Comparison of ENCODE assay signal across 19 mouse cellular contexts in the genomic region with DNA sequence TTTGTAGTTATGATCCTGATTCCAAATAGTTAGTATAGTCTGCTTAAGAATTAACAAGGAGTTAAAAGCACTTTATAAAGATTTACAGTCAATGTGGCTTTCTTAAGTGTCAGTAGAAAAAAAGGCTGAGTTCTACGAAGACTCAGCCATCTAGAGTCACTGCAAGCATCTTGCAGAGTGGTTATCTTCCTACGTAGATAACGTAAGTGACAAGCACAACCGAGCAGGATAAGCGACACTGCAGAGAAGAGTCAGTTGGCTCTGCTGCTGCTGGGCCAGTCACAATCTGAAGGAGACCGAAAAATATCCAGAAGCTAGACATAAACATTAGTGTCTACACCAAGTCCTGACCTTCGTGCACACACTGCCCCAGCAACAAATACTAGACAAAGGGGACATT.
"Had no signal": no experiment of that assay in that cellular context is flagged by ENCODE, and none has a peak within 500 bp of the region (broad histone marks: within the 10 kb centered on the region; RNA-seq: fewer than 3 reads in every experiment).

No protein-coding gene starts in this region.

- ATAC-seq: hindbrain, postnatal 0 days; intestine, postnatal 0 days; midbrain, embryonic 13.5 days; midbrain, embryonic 16.5 days had no signal

- H3K4me2 ChIP-seq: limb, embryonic 12.5 days; limb, embryonic 15.5 days; midbrain, embryonic 13.5 days; stomach, embryonic 15.5 days had no signal

- H3K9me3 ChIP-seq: limb, embryonic 12.5 days; limb, embryonic 15.5 days; midbrain, embryonic 10.5 days; midbrain, embryonic 13.5 days; stomach, embryonic 15.5 days had no signal

- H3K4me3 ChIP-seq: limb, embryonic 12.5 days; limb, embryonic 15.5 days; midbrain, embryonic 10.5 days; midbrain, embryonic 13.5 days; myocyte; stomach, embryonic 15.5 days had no signal

- H3K9ac ChIP-seq: limb, embryonic 12.5 days; limb, embryonic 15.5 days; midbrain, embryonic 13.5 days; stomach, embryonic 15.5 days had no signal

- H3K27me3 ChIP-seq: limb, embryonic 12.5 days; limb, embryonic 15.5 days; midbrain, embryonic 13.5 days; stomach, embryonic 15.5 days had no signal

- H3K4me1 ChIP-seq: limb, embryonic 12.5 days; midbrain, embryonic 10.5 days; midbrain, embryonic 13.5 days; stomach, embryonic 15.5 days had no signal

- DNase-seq: kidney, adult 2 months; kidney, postnatal 25 days; left cerebral cortex, postnatal 4 days; lung, adult 2 months; lung, postnatal 14 days; lung, postnatal 4 days; retina, postnatal 1 day; spleen, adult 18-20 months; thymus, postnatal 25 days had no signal

- H3K27ac ChIP-seq: hindbrain, postnatal 0 days; kidney, postnatal 0 days; limb, embryonic 12.5 days; limb, embryonic 15.5 days; midbrain, embryonic 10.5 days; midbrain, embryonic 13.5 days; stomach, embryonic 15.5 days had no signal
